Mouse (Mus musculus) hindbrain, embryonic 13.5 days (tissue): ENCODE measurements at regions not wholly inside any gene's neighbourhood (a gene's known extent, or its start where the extent isn't known, plus 50 kb on each side); places are given as distances from the start of the nearest gene placed in this dataset.
"Not testable (repeated sequence)": the region's sequence is repeated elsewhere in the genome, so short reads cannot be mapped to it uniquely, and the experiment has no call there.

Experiments
- ATAC-seq: fragments of 200-750 bp; cut with Nextera tagmentation; 2 replicates; pipeline ENCODE4 v1.8.0; 2017; ENCODE audit warnings: moderate TSS enrichment; ENCODE audit not compliant: low FRiP score
- H3K27ac ChIP-seq: fragments of 300-500 bp; sonication (generic); 2 replicates; pipeline ENCODE4 v1.5.1; 2015; ENCODE audit warnings: inconsistent platforms, mild to moderate bottlenecking, moderate library complexity
- H3K27me3 ChIP-seq: fragments of 300-500 bp; sonication (generic); 2 replicates; pipeline ENCODE4 v1.6.1; 2015; ENCODE audit warnings: mild to moderate bottlenecking, inconsistent platforms
- H3K36me3 ChIP-seq: fragments of 300-500 bp; sonication (generic); 2 replicates; pipeline ENCODE4 v1.6.1; 2015; ENCODE audit warnings: mild to moderate bottlenecking, inconsistent platforms
- H3K4me1 ChIP-seq: fragments of 300-500 bp; sonication (generic); replicated peaks from 2 replicates; pipeline ENCODE4 v1.6.1; 2015; ENCODE audit warnings: inconsistent platforms
- H3K4me2 ChIP-seq: fragments of 300-500 bp; sonication (generic); 2 replicates; pipeline ENCODE4 v1.6.1; 2015; ENCODE audit warnings: inconsistent platforms, mild to moderate bottlenecking, moderate library complexity
- H3K4me3 ChIP-seq: fragments of 300-500 bp; sonication (generic); 2 replicates; pipeline ENCODE4 v1.5.1; 2015; ENCODE audit warnings: mild to moderate bottlenecking, inconsistent platforms
- H3K9ac ChIP-seq: fragments of 300-500 bp; sonication (generic); 2 replicates; pipeline ENCODE4 v1.6.1; 2015; ENCODE audit warnings: mild to moderate bottlenecking, inconsistent platforms
- H3K9me3 ChIP-seq: fragments of 300-500 bp; sonication (generic); 2 replicates; pipeline ENCODE4 v1.6.1; 2016; ENCODE audit warnings: inconsistent platforms
- WGBS: fragments of 180-500 bp; shearing (Covaris S2); methylation state at CpG from one replicate; pipeline ENCODE4 v1.1.7; 2015; 5-methylcytosine and 5-hydroxymethylcytosine counted together

DNA sequence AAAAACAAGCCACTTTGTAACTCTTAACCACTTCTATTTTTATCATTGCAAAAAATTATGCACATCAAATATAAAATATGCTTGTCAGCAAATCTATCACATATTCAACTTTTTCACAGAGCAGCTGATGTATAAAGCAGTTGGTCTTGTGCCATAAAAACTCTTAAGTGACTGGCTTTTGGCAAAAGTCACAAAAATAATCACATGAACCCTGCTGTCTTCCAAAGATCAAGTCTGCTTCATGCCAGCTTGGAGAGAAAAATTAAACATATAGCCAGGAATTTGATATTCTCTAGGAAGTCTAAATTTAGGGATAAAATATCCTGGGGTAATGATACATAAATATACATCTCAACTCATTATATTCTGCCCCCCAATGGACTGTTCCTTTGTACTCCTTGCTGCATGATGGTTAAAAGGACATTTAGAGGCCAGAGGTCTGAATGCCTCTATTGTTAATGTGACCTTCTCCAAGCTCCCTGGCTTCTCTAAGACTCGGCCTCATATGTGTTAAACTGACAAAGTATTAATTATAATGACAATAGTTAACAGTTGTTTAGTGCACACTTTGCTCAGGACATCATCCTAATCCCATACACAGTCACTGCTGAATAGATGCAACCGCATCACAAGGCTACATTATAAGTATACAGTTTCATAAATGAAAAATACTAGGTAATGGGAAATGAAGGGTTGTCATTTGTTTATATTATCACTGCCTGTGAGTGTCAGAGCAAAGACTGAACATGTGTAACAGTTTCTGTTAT, 422.9 kb upstream of the Hs3st1 start:
- H3K4me1 ChIP-seq = no peaks in the 10 kb centered on the region
- no peak overlapping the region for H3K4me3 ChIP-seq
- H3K27me3 ChIP-seq = no peaks in the 10 kb centered on the region
- H3K36me3 ChIP-seq = no peaks in the 10 kb centered on the region
- ATAC-seq = no peak
- no peak overlapping the region for H3K27ac ChIP-seq
- no peak overlapping the region for H3K9ac ChIP-seq
- H3K4me2 ChIP-seq = no peak overlapping the region
- H3K9me3 ChIP-seq = no peaks in the 10 kb centered on the region
- WGBS = 41% methylated on average over 2 of the region's 2 CpGs

DNA sequence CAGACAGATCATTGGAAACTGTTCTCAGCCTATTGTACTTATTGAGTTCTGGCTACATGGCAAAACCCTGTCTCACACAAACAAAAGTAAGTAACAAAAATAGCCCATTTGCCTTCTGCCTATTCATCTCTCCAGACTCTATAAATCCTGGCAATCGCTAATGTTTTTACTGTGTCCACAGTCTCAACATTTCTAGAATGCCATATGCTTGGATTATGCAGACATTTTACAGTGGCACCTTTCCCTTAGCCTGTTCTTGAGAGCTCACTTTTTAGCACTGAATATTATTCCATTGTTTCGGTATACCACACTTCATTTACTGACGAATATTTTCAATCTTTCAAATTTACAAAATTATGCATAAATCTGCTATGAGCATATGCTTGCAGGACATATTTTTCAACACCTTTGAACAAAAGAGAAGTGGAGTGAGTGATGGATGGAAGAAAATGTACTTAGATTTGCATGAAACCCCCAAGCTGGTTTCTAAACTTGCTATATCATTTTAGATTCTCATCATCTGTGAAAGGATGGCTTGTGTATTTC, 381.5 kb upstream of the Hs3st1 start:
- H3K4me2 ChIP-seq = no peak overlapping the region
- 98% methylated on average over 3 of the region's 3 CpGs for WGBS
- H3K27me3 ChIP-seq = no peaks in the 10 kb centered on the region
- H3K36me3 ChIP-seq = no peaks in the 10 kb centered on the region
- no peak for ATAC-seq
- H3K4me3 ChIP-seq = no peak overlapping the region
- H3K9me3 ChIP-seq = no peaks in the 10 kb centered on the region
- no peak overlapping the region for H3K9ac ChIP-seq
- no peak overlapping the region for H3K27ac ChIP-seq
- H3K4me1 ChIP-seq = no peaks in the 10 kb centered on the region

DNA sequence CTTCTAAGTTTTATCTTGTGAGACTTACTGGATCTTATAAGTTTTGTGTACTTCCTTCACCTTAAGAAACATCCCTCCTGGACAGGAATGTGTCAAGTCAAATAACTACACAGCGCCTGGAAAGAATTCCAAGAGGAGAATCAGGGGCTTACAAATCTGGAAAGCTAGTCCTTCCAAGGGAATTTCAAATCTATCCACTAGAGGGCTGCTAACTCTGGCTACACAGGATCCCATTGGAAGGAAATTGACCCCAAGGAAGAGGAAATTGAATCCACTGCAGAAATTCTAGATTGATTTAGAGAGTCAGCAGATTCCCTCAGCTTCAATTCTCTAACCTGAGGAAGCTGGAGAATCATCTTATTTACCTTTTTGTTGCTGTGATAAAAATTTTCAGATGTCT, 369.1 kb upstream of the Hs3st1 start:
- Histone ChIP-seq H3K9me3 (no peaks in the 10 kb centered on the region), H3K9ac (no peak overlapping the region), H3K27me3 (no peaks in the 10 kb centered on the region), H3K4me3 (no peak overlapping the region), H3K27ac (no peak overlapping the region), H3K4me1 (no peaks in the 10 kb centered on the region), H3K4me2 (no peak overlapping the region), H3K36me3 (no peaks in the 10 kb centered on the region)
- no peak for ATAC-seq
- WGBS = 79% methylated on average over 1 of the region's 1 CpGs

DNA sequence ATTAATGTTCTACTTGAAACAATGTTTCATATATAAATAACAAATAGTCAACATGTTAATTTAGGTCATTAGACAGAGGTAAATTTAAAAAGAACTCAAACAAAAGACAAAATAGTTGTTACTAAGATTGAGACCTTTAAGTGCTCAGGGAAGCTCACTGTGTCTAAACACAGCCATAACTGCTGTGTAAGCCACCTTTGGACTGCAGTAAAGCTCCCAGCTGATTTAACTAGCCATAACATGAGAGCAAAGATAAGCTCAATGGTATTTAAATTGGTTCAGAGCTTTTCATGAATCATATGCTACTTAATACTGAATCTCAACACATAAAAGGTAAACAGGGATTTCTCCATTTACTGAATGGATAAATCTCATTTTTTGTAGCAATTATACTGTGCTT, 361.6 kb upstream of the Hs3st1 start:
- ATAC-seq = no peak
- Histone ChIP-seq H3K27ac (no peak overlapping the region), H3K27me3 (no peaks in the 10 kb centered on the region), H3K4me3 (no peak overlapping the region), H3K4me1 (no peaks in the 10 kb centered on the region), H3K36me3 (no peaks in the 10 kb centered on the region), H3K4me2 (no peak overlapping the region), H3K9ac (no peak overlapping the region), H3K9me3 (no peaks in the 10 kb centered on the region)

DNA sequence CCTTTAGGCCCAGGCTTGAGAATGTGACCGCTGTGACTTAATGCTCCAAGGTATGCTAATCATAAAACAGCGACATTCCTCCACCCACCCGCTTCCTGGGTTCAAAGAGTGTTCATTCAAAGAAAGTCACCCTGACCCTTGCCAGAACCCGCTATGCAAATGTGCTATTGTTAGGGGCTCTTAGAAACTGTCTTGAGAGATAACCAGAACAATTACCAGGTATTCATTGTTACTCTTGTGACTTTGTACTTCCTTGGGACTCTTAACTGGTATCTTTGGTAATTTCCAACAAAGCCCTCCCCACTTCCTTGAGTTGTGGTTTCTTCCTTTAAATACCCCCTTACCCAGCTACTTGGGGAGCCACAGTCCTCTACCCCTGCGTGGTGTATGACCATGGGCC, 334.3 kb upstream of the Hs3st1 start:
- H3K4me2 ChIP-seq, H3K27me3 ChIP-seq, H3K36me3 ChIP-seq, H3K9me3 ChIP-seq, H3K27ac ChIP-seq, H3K9ac ChIP-seq, H3K4me3 ChIP-seq, ATAC-seq, H3K4me1 ChIP-seq: not testable (repeated sequence)
- 89% methylated on average over 5 of the region's 5 CpGs for WGBS

DNA sequence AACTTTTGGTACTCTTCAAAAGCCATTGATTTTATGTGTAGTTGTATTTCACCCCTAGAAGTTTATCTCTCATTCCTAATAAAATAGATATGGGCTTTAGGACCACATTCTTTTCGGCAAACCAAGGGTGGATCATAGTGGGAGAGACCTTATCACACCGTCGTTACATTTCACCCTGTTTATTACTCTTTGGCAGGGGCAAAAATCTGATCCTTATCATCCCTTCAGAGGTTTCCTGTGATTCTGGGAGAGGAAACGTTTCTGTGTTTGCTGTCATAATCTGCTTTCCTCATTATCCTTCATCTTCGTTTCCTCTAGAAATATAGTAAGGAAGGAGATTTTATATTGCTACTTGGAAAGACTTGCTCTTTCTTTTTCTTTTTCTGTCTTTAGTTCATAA, 290.0 kb upstream of the Hs3st1 start:
- H3K9ac ChIP-seq = no peak overlapping the region
- H3K27me3 ChIP-seq = no peaks in the 10 kb centered on the region
- no peak overlapping the region for H3K4me2 ChIP-seq
- no peak overlapping the region for H3K27ac ChIP-seq
- WGBS = 81% methylated on average over 5 of the region's 5 CpGs
- no peak for ATAC-seq
- no peaks in the 10 kb centered on the region for H3K4me1 ChIP-seq
- H3K4me3 ChIP-seq = no peak overlapping the region
- H3K36me3 ChIP-seq = no peaks in the 10 kb centered on the region
- H3K9me3 ChIP-seq = no peaks in the 10 kb centered on the region

DNA sequence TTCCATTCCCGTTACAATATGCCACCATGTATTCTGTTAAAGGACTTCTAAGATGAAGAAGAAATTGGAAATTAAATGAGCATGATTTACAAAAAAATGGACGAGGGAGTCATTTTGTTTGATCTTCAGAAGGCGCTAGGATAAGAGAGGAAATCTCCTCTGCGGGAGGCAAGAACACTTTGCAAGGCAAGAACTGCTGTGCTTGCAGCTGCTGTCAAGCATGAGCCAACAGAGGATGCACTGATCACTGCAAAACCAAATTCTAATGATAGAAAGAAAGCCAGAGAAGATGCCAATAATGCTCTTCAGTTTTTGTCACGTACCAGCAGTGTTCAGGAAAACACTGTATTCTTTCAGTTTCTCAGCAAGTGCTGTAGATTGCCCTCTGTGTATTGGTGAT, 279.2 kb upstream of the Hs3st1 start:
- 77% methylated on average over 5 of the region's 5 CpGs for WGBS

DNA sequence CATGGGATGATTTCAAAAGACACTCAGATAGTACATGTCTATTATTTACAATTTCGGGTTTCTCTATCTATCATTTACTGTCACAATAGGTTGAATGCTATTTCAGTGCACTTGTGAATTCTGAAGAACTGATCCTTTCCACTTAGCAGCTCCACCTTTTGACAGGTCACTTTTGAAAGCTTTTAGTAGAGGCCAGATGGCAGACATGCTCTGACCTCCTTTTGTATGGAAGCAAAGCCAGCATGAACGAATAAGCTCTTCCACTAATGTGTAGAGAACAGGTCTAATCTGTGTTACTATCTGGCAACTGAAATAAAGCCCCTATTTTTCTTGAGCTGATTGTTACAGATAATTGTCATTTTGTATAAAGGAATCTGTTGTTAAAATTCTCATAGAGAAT, 278.4 kb upstream of the Hs3st1 start:
- no peaks in the 10 kb centered on the region for H3K36me3 ChIP-seq
- no peak overlapping the region for H3K27ac ChIP-seq
- no peaks in the 10 kb centered on the region for H3K27me3 ChIP-seq
- H3K9me3 ChIP-seq = no peaks in the 10 kb centered on the region
- H3K9ac ChIP-seq = no peak overlapping the region
- no peaks in the 10 kb centered on the region for H3K4me1 ChIP-seq
- H3K4me2 ChIP-seq = no peak overlapping the region
- 78% methylated on average over 2 of the region's 2 CpGs for WGBS
- no peak for ATAC-seq
- no peak overlapping the region for H3K4me3 ChIP-seq

More for the DNA sequence above, 279.2 kb upstream of the Hs3st1 start:
- ATAC-seq = no peak
- Histone ChIP-seq H3K27ac (no peak overlapping the region), H3K9me3 (no peaks in the 10 kb centered on the region), H3K4me2 (no peak overlapping the region), H3K9ac (no peak overlapping the region), H3K4me3 (no peak overlapping the region), H3K4me1 (no peaks in the 10 kb centered on the region), H3K27me3 (no peaks in the 10 kb centered on the region), H3K36me3 (no peaks in the 10 kb centered on the region)

DNA sequence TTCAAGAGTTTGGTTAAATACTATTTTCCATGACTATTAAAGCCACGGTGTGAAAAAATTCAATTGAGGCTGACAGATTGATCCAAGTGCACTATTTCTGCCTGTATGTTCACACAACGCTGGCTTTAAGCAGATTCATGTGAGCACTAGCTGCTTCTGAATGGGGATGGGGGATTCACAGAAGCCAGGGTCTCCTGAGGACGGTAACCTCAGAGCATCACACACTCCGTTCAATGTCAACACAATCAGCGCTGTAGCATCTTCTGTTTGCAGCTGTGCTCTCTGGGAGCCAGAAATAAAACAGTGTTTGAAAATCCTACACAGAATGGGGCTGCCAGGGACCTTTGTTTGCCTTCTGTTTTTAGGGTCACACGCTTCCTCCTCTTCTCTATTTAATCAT, 275.0 kb upstream of the Hs3st1 start:
- ATAC-seq = no peak
- Histone ChIP-seq H3K4me3 (no peak overlapping the region), H3K27me3 (no peaks in the 10 kb centered on the region), H3K9me3 (no peaks in the 10 kb centered on the region), H3K27ac (no peak overlapping the region), H3K9ac (no peak overlapping the region), H3K36me3 (no peaks in the 10 kb centered on the region), H3K4me2 (no peak overlapping the region), H3K4me1 (no peaks in the 10 kb centered on the region)
- WGBS = 82% methylated on average over 6 of the region's 6 CpGs

DNA sequence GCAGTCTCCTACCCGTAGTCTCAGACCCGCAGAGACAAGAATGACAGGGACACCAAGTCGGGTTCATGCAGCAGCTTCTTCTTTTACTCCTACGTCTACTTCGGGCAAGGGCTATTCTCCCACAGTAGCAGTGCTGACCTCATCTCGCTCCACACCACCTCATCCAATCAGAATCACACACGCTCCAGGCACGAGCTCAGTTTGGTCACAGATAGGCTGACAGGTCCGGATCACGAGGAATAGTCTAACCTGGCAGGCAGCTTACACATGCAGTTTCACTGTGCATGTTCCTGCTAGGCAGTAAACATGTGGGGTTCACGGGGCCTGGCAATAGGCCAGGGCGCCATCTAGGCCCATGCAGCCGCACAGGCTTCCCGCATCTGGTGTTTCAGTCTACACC, 260.7 kb upstream of the Hs3st1 start:
- H3K4me2 ChIP-seq = no peak overlapping the region
- no peaks in the 10 kb centered on the region for H3K27me3 ChIP-seq
- H3K27ac ChIP-seq = no peak overlapping the region
- no peak overlapping the region for H3K9ac ChIP-seq
- no peak for ATAC-seq
- no peaks in the 10 kb centered on the region for H3K4me1 ChIP-seq
- H3K36me3 ChIP-seq = no peaks in the 10 kb centered on the region
- 91% methylated on average over 14 of the region's 14 CpGs for WGBS
- no peak overlapping the region for H3K4me3 ChIP-seq
- H3K9me3 ChIP-seq = no peaks in the 10 kb centered on the region

DNA sequence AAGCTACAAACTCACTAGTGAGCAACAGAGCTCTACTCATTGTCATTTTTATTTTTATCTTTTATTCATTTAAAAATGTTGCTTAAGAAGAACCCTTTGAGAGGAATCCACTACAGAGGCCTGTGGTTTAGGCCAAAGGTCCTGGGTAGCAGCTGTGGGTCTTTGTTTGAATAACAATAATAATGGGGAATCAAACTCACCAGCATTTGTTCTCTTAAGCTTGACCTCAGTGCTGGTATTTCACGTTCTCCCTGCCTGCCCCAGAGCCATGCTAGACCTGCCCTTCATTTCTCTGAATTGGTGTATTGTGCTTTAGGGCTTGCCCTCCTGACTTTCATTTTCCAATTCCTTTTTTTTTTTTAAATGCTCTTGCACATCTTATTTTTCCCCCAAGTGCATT, 232.8 kb upstream of the Hs3st1 start:
- Histone ChIP-seq H3K27ac (no peak overlapping the region), H3K27me3 (no peaks in the 10 kb centered on the region), H3K4me3 (no peak overlapping the region), H3K4me2 (no peak overlapping the region), H3K9ac (no peak overlapping the region), H3K36me3 (no peaks in the 10 kb centered on the region), H3K4me1 (no peaks in the 10 kb centered on the region), H3K9me3 (no peaks in the 10 kb centered on the region)
- no peak for ATAC-seq
- 0% methylated on average over 1 of the region's 1 CpGs for WGBS

DNA sequence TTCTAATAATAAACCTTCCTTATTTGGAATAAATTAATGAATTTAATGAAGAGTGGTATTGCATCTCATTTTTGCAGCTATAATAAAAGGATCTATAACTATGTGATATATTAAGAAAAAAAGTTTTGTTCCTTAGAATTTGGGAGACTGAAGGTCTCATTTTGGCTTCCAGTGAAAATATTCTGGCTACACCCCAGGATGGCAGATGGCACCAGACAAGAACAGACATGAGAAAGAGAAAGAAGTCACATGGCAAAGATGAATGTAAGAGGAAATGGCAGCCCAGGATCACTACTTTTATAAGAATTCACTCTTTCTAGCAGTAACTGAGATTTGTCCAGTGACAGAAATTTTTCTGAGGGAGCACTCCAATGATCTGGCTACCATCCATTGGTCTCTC, 209.1 kb upstream of the Hs3st1 start:
- Histone ChIP-seq H3K36me3 (no peaks in the 10 kb centered on the region), H3K9me3 (no peaks in the 10 kb centered on the region), H3K9ac (no peak overlapping the region), H3K4me3 (no peak overlapping the region), H3K4me1 (no peaks in the 10 kb centered on the region), H3K27me3 (no peaks in the 10 kb centered on the region), H3K27ac (no peak overlapping the region), H3K4me2 (no peak overlapping the region)
- ATAC-seq = no peak

DNA sequence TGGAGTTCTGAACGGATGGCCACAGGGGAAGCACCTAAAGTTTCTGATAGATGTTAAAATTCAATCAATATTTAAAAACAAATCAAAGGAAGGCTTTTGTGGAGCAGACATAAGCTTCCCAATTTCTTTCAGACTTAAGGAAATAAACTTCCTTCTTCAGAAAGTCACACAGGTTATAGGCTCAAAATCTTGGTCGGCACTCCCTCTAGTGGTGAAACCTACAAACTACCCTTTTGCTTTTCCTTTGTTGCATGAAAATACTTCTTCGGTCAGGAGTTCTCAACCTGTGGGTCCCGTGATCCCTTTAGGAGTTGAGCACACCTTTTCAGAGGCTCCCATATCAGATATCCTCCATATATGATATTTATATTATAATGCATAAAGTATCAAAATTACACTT, 205.7 kb upstream of the Hs3st1 start:
- Histone ChIP-seq H3K4me3 (no peak overlapping the region), H3K4me1 (no peaks in the 10 kb centered on the region), H3K27me3 (no peaks in the 10 kb centered on the region), H3K9ac (no peak overlapping the region), H3K4me2 (no peak overlapping the region), H3K27ac (no peak overlapping the region), H3K9me3 (no peaks in the 10 kb centered on the region), H3K36me3 (no peaks in the 10 kb centered on the region)
- 0 out of 2 replicates have a peak, but pooled peaks have one; percentile 32 for ATAC-seq
- 34% methylated on average over 4 of the region's 4 CpGs for WGBS
